Mouse (Mus musculus) brown adipose tissue, adult 24 weeks (tissue): ENCODE results near the gene Sgcg. TPM values are rescaled to one million over a fixed set of nuclear protein-coding genes. Genes with fewer than 3 reads are reported as not detected.
A peak's percentile ranks its signal among the peaks of the same experiment; 100 is the strongest.

Experiments used
- H3K27ac ChIP-seq: fragments of 200-500 bp; replicated peaks from 2 replicates; pipeline ENCODE4 v1.5.1; 2012; ENCODE audit warnings: low read depth, mild to moderate bottlenecking, low read length
- H3K4me1 ChIP-seq: fragments of 200-500 bp; 2 replicates; pipeline ENCODE4 v1.6.1; 2012; ENCODE audit warnings: low read length, mixed read lengths; ENCODE audit not compliant: control insufficient read depth, insufficient read depth, insufficient read length
- H3K4me3 ChIP-seq: fragments of 200-500 bp; 2 replicates; pipeline ENCODE4 v1.5.1; 2012; ENCODE audit warnings: low read depth, mild to moderate bottlenecking, low read length, moderate library complexity; ENCODE audit not compliant: insufficient read depth
- polyA plus RNA-seq: library from polyadenylated mRNA; stranded (reverse); fragments of >200 nt; gene quantifications from 2 replicates; pipeline ENCODE4 v1.2.4, GENCODE M21; 2012; ENCODE audit not compliant: missing spikeins, insufficient read depth, insufficient read length

Sgcg gene
- polyA plus RNA-seq, 1 experiment: 1.0 TPM

DNA sequence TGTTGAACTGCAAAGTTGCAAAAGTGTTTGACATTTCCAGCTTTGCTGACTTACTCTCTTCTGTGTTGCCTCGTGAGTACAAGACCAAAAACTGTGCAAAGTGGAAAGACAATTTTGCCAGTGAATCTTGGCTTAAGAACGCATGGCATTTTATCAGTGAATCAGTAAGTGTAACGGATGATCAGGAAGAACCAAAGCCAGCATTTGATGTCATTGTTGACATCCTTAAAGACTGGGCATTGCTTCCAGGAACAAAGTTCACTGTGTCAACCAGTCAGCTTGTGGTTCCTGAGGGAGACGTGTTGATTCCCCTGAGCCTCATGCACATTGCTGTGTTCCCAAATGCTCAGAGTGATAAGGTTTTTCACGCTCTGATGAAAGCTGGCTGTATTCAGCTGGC lies 48.2 kb downstream of the Sgcg start:
- H3K27ac ChIP-seq: no peak overlapping the region
- no peaks in the 10 kb centered on the region for H3K4me1 ChIP-seq
- H3K4me3 ChIP-seq: no peak overlapping the region

DNA sequence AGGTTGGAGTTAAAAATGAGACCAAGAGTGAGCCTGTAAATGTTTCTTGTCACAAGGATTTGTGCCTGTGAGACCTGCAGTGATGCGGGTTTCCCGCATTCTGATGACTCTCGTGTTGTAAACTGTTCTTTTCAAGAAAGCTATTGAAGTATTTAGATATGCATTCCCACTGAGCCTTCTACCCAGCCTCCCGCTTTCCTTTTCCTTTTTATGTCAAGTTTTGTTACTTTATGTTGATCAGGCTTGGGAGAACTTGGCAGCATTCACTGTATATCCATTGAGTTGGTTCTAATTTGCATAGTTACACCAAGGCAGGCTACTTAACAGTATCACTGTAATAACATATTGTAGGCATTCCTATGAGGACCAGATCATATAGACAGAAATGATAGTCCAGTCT lies 63.9 kb downstream of the Sgcg start:
- Histone ChIP-seq H3K4me1 (no peaks in the 10 kb centered on the region), H3K4me3 (no peak overlapping the region), H3K27ac (no peak overlapping the region)

DNA sequence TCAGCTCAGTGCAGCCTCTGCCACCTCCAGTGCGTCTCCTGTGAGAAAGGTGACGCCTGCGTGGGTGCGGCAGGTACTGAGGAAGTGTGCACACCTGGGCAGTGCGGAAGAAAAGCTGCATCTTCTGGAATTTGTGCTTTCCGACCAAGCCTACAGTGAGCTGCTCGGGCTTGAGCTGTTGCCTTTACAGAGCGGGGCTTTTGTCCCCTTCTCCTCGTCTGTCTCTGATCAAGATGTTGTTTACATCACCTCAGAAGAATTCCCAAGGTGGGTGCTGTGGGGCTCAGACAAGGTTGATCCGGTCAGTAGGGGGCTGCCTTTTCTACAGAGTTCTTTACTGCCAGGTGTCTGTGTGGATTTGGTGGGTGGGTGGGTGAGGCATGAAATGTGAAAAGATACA lies 66.0 kb downstream of the Sgcg start:
- H3K27ac ChIP-seq: no peak overlapping the region
- no peak overlapping the region for H3K4me3 ChIP-seq
- no peaks in the 10 kb centered on the region for H3K4me1 ChIP-seq

DNA sequence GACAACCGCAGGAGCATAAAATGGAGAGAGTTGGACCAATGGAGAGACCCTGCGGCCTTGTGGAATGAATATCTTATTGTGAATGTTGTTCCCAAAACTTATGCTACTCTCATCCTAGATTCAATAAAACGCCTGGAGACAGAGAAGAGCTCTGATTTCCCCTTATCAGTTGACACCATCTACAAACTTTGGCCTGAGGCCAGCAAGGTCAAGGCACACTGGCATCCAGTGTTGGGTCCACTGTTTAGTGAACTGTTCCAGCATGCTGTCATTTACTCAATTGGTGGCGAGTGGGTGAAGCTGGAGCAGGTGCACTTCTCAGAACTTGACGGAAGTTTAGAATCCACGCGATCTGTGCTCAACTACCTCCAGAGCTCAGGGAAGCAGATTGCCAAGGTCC lies 66.4 kb downstream of the Sgcg start:
- Histone ChIP-seq H3K4me1 (no peaks in the 10 kb centered on the region), H3K27ac (no peak overlapping the region), H3K4me3 (no peak overlapping the region)

DNA sequence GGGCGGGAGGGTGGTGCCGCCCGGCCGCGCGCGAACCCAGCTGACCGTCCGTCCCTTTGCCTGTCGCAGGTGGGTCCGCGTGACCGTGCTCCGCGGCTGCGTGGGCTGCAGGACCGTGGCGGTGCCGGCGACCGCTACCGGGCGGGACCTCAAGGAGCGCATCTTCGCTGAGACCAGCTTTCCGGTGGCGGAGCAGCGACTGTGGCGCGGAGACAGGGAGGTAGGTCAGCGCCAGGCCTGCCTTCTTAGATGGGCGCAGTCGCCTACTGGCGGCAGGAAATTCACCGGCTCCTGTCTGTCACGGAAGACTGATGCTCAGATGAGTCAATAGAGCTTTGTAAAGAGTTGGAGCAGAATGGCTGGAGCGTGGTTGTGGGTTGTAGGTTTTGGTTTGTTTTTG lies 85.1 kb downstream of the Sgcg start:
- Histone ChIP-seq H3K27ac (peak overlapping the region; percentile 10), H3K4me3 (peak overlapping the region; percentile 74), H3K4me1 (no peaks in the 10 kb centered on the region)

DNA sequence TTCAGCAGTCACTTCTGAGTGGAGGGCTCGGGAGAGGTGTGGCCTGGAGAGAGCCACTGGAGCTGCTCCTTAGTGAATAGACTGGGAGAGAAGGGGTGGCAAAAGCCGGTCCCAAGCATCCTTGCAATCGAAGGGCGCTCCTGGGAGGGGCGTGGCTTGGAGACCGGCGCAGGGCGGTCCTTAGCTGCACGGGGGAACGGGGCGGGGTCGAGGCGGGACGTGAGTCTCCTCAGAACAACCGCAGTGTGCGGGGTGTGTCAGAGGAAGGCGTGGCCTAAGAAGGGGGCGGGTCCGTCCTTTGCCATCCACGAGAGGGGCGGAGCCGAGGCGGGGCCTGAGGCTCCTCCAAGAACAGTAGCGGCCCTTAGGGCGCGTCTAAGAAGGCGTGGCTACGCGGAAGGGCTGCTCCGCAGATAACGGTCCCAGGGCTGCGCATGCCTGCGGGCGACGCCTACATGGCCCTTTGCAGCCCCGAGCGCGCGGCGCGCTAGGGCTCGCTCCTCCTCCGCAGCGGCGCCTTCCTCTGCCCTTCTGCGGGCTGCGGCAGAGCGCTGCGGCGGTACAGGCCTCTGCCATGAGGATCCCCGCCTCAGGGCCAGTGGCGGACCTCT lies 85.6 kb downstream of the Sgcg start:
- Histone ChIP-seq H3K4me3 (peak overlapping the region; percentile 74), H3K27ac (peak overlapping the region; percentile 10), H3K4me1 (no peaks in the 10 kb centered on the region)

DNA sequence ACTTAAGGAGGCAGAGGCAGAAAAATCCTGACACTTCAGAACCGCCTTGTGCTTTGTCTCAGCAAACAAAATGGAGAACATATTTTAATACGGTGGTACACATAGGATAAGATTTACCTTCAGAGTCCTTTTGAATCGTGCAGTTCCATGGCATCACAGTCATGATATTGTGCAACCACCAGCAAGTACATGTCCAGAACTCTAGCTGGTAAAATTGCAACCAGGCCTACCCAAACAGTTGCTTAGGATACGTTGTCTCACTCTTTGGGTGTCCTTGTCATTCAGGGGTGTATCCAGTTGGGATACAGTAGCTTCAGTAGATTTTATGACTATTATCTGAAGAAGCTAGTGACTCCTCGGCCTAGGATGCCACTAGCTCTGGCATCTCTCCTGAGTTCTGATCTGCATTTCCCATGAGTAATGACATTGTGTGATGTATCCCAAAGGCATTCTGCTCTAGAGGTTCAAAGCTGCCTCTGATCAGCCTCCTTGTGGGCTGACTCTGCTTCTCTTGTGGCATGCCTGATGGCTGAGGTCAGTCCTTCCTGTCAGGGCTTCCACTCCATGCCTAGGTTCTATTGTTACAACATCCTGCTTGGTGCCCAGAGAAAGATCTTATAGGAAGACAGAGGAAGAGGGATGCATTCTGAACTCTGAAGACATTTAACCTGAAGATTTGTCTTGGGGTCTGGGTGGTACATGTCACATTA lies 86.9 kb downstream of the Sgcg start:
- no peaks in the 10 kb centered on the region for H3K4me1 ChIP-seq
- no peak overlapping the region for H3K27ac ChIP-seq
- H3K4me3 ChIP-seq: no peak overlapping the region

Other genes with a start within 250 kb of the Sgcg start
- gene Tnfrsf19, start 212.0 kb downstream of the Sgcg start, polyA plus RNA-seq: 0.48 and 0.83 TPM in 2 replicates
- gene Sacs, start 120.0 kb downstream of the Sgcg start, polyA plus RNA-seq: 0.79 and 1.3 TPM in 2 replicates
- 0.75 and 0.91 TPM in 2 replicates for gene Arl11, start 51.3 kb upstream of the Sgcg start, polyA plus RNA-seq
- gene Ebpl, start 101.9 kb upstream of the Sgcg start, polyA plus RNA-seq: 2.9 and 4.3 TPM in 2 replicates
- gene Kpna3, start 181.4 kb upstream of the Sgcg start, polyA plus RNA-seq: 20.5 and 23.6 TPM in 2 replicates